Mouse (Mus musculus) neural tube, embryonic 13.5 days (tissue): ENCODE data around the gene Atp6v1d. TPM values are rescaled to one million over a fixed set of nuclear protein-coding genes. Genes with fewer than 3 reads are reported as not detected.

Experiments
- ATAC-seq: fragments of 200-750 bp; cut with Nextera tagmentation; 2 replicates; pipeline ENCODE4 v1.8.0; 2017; ENCODE audit warnings: low read depth, mild to moderate bottlenecking, moderate TSS enrichment, moderate library complexity
- H3K27ac ChIP-seq: fragments of 300-500 bp; sonication (generic); replicated peaks from 2 replicates; pipeline ENCODE4 v1.5.1; 2015; ENCODE audit warnings: moderate library complexity, mild to moderate bottlenecking, inconsistent platforms
- H3K27me3 ChIP-seq: fragments of 300-500 bp; sonication (generic); 2 replicates; pipeline ENCODE4 v1.6.1; 2015; ENCODE audit warnings: mild to moderate bottlenecking, inconsistent platforms
- H3K36me3 ChIP-seq: fragments of 300-500 bp; sonication (generic); 2 replicates; pipeline ENCODE4 v1.6.1; 2015; ENCODE audit warnings: mild to moderate bottlenecking, inconsistent platforms
- H3K4me1 ChIP-seq: fragments of 300-500 bp; sonication (generic); replicated peaks from 2 replicates; pipeline ENCODE4 v1.6.1; 2015; ENCODE audit warnings: inconsistent platforms
- H3K4me2 ChIP-seq: fragments of 300-500 bp; sonication (generic); 2 replicates; pipeline ENCODE4 v1.6.1; 2015; ENCODE audit warnings: inconsistent platforms, mild to moderate bottlenecking, moderate library complexity
- H3K4me3 ChIP-seq: fragments of 300-500 bp; sonication (generic); 2 replicates; pipeline ENCODE4 v1.5.1; 2015; ENCODE audit warnings: mild to moderate bottlenecking, inconsistent platforms
- H3K9ac ChIP-seq: fragments of 300-500 bp; sonication (generic); 2 replicates; pipeline ENCODE4 v1.6.1; 2015; ENCODE audit warnings: moderate library complexity, mild to moderate bottlenecking, inconsistent platforms
- H3K9me3 ChIP-seq: fragments of 300-500 bp; sonication (generic); 2 replicates; pipeline ENCODE4 v1.6.1; 2016; ENCODE audit warnings: inconsistent platforms
- WGBS: fragments of 180-500 bp; shearing (Covaris S2); methylation state at CpG from one replicate; pipeline ENCODE4 v1.1.7; 2015; 5-methylcytosine and 5-hydroxymethylcytosine counted together
- polyA plus RNA-seq: library from polyadenylated mRNA; unstranded; fragments of >200 nt; fragmentation: Nextera tagmentation; extraction: Ambion mirVana; gene quantifications from 2 replicates; pipeline ENCODE4 v1.2.1, GENCODE M21; 2015

The Atp6v1d gene
- polyA plus RNA-seq, 1 experiment from 2014 or later = 128 TPM

GRCm38 (mm10) chr12:78865434-78865833 is 4.0 kb upstream of the Atp6v1d start:
- ATAC-seq = no peak
- H3K36me3 ChIP-seq = peaks cover 22% of the 10 kb centered on the region
- H3K4me2 ChIP-seq = no peak overlapping the region
- H3K9ac ChIP-seq = no peak overlapping the region
- 98% methylated on average over 1 of the region's 1 CpGs for WGBS
- no peaks in the 10 kb centered on the region for H3K27me3 ChIP-seq
- H3K9me3 ChIP-seq = no peaks in the 10 kb centered on the region
- no peak overlapping the region for H3K4me3 ChIP-seq
- no peak overlapping the region for H3K27ac ChIP-seq
- peaks cover 17% of the 10 kb centered on the region for H3K4me1 ChIP-seq

GRCm38 (mm10) chr12:78862254-78862730 is 854 bp upstream of the Atp6v1d start:
- Histone ChIP-seq H3K9ac (peak overlapping the region; percentile 91), H3K4me3 (peak overlapping the region; percentile 94), H3K27ac (peak overlapping the region; percentile 85), H3K27me3 (no peaks in the 10 kb centered on the region), H3K9me3 (no peaks in the 10 kb centered on the region), H3K4me1 (peaks cover 47% of the 10 kb centered on the region), H3K36me3 (0 out of 2 replicates have a peak, but pooled peaks cover 7% of the 10 kb centered on the region), H3K4me2 (peak overlapping the region; percentile 80)
- WGBS = 0% methylated on average over 22 of the region's 22 CpGs
- ATAC-seq = no peak

GRCm38 (mm10) chr12:78860921-78861495 is 430 bp downstream of the Atp6v1d start:
- H3K4me1 ChIP-seq = peaks cover 47% of the 10 kb centered on the region
- WGBS = 1% methylated on average over 30 of the region's 30 CpGs
- no peaks in the 10 kb centered on the region for H3K27me3 ChIP-seq
- H3K9ac ChIP-seq = peak overlapping the region; percentile 90
- peak overlapping the region; percentile 96 for H3K4me2 ChIP-seq
- H3K9me3 ChIP-seq = no peaks in the 10 kb centered on the region
- peak overlapping the region; percentile 94 for H3K4me3 ChIP-seq
- H3K36me3 ChIP-seq = peaks cover 12% of the 10 kb centered on the region
- ATAC-seq = peak; percentile 52; the same call in 1 of the 2 replicates
- H3K27ac ChIP-seq = peak overlapping the region; percentile 75

GRCm38 (mm10) chr12:78848246-78848645 is 13.2 kb downstream of the Atp6v1d start:
- Histone ChIP-seq H3K27ac (no peak overlapping the region), H3K9me3 (no peaks in the 10 kb centered on the region), H3K4me2 (no peak overlapping the region), H3K4me1 (no peaks in the 10 kb centered on the region), H3K4me3 (no peak overlapping the region), H3K9ac (no peak overlapping the region), H3K36me3 (peaks cover 76% of the 10 kb centered on the region), H3K27me3 (no peaks in the 10 kb centered on the region)
- no peak for ATAC-seq
- WGBS = 94% methylated on average over 4 of the region's 4 CpGs

GRCm38 (mm10) chr12:78842429-78842828 is 19.0 kb downstream of the Atp6v1d start:
- Histone ChIP-seq H3K27ac (no peak overlapping the region), H3K4me3 (no peak overlapping the region), H3K36me3 (peaks cover 80% of the 10 kb centered on the region), H3K9ac (no peak overlapping the region), H3K27me3 (no peaks in the 10 kb centered on the region), H3K9me3 (no peaks in the 10 kb centered on the region), H3K4me2 (no peak overlapping the region), H3K4me1 (no peaks in the 10 kb centered on the region)
- ATAC-seq = no peak
- WGBS = 84% methylated on average over 1 of the region's 1 CpGs

GRCm38 (mm10) chr12:78839906-78840305 is 21.5 kb downstream of the Atp6v1d start:
- H3K27me3 ChIP-seq = no peaks in the 10 kb centered on the region
- 86% methylated on average over 4 of the region's 4 CpGs for WGBS

GRCm38 (mm10) chr12:78834496-78834895 is 26.9 kb downstream of the Atp6v1d start:
- peaks cover 48% of the 10 kb centered on the region for H3K36me3 ChIP-seq
- no peaks in the 10 kb centered on the region for H3K4me1 ChIP-seq
- WGBS = 92% methylated on average over 2 of the region's 2 CpGs
- H3K4me2 ChIP-seq = no peak overlapping the region
- no peaks in the 10 kb centered on the region for H3K27me3 ChIP-seq
- no peaks in the 10 kb centered on the region for H3K9me3 ChIP-seq
- no peak overlapping the region for H3K4me3 ChIP-seq
- no peak for ATAC-seq
- H3K27ac ChIP-seq = no peak overlapping the region
- no peak overlapping the region for H3K9ac ChIP-seq

More at GRCm38 (mm10) chr12:78839906-78840305, 21.5 kb downstream of the Atp6v1d start:
- no peak overlapping the region for H3K9ac ChIP-seq
- ATAC-seq = no peak
- H3K9me3 ChIP-seq = no peaks in the 10 kb centered on the region
- no peaks in the 10 kb centered on the region for H3K4me1 ChIP-seq
- no peak overlapping the region for H3K27ac ChIP-seq
- H3K36me3 ChIP-seq = peaks cover 81% of the 10 kb centered on the region
- no peak overlapping the region for H3K4me2 ChIP-seq
- H3K4me3 ChIP-seq = no peak overlapping the region

GRCm38 (mm10) chr12:78814437-78814836 is 47.0 kb downstream of the Atp6v1d start:
- Histone ChIP-seq H3K4me2 (no peak overlapping the region), H3K9me3 (no peaks in the 10 kb centered on the region), H3K4me1 (no peaks in the 10 kb centered on the region), H3K36me3 (0 out of 2 replicates have a peak, but pooled peaks cover 4% of the 10 kb centered on the region), H3K27me3 (no peaks in the 10 kb centered on the region), H3K9ac (no peak overlapping the region), H3K27ac (no peak overlapping the region), H3K4me3 (no peak overlapping the region)
- ATAC-seq = no peak

- no peak for ATAC-seq
- no peak overlapping the region for H3K4me2 ChIP-seq
- H3K4me3 ChIP-seq = no peak overlapping the region
- no peak overlapping the region for H3K27ac ChIP-seq
- H3K9ac ChIP-seq = no peak overlapping the region
- peaks cover 15% of the 10 kb centered on the region for H3K36me3 ChIP-seq
- no peaks in the 10 kb centered on the region for H3K9me3 ChIP-seq
- no peaks in the 10 kb centered on the region for H3K27me3 ChIP-seq
- no peaks in the 10 kb centered on the region for H3K4me1 ChIP-seq
Observed at GRCm38 (mm10) chr12:78801836-78802235, 59.6 kb downstream of the Atp6v1d start.

- Histone ChIP-seq H3K4me2 (no peak overlapping the region), H3K4me1 (no peaks in the 10 kb centered on the region), H3K9ac (no peak overlapping the region), H3K9me3 (no peaks in the 10 kb centered on the region), H3K36me3 (peaks cover 15% of the 10 kb centered on the region), H3K4me3 (no peak overlapping the region), H3K27me3 (no peaks in the 10 kb centered on the region), H3K27ac (no peak overlapping the region)
- 81% methylated on average over 3 of the region's 3 CpGs for WGBS
- ATAC-seq = no peak
Observed at GRCm38 (mm10) chr12:78800036-78800435, 61.4 kb downstream of the Atp6v1d start.

GRCm38 (mm10) chr12:78794236-78794635 is 67.2 kb downstream of the Atp6v1d start:
- H3K27me3 ChIP-seq = no peaks in the 10 kb centered on the region
- 19% methylated on average over 1 of the region's 1 CpGs for WGBS
- H3K9ac ChIP-seq = no peak overlapping the region
- H3K4me3 ChIP-seq = no peak overlapping the region
- H3K27ac ChIP-seq = no peak overlapping the region
- H3K4me2 ChIP-seq = no peak overlapping the region
- no peak for ATAC-seq
- H3K4me1 ChIP-seq = no peaks in the 10 kb centered on the region; the same call in 1 of the 2 replicates
- H3K9me3 ChIP-seq = no peaks in the 10 kb centered on the region
- H3K36me3 ChIP-seq = peaks cover 15% of the 10 kb centered on the region

GRCm38 (mm10) chr12:78790791-78791190 is 70.6 kb downstream of the Atp6v1d start:
- Histone ChIP-seq H3K9me3 (no peaks in the 10 kb centered on the region), H3K27me3 (no peaks in the 10 kb centered on the region), H3K4me1 (no peaks in the 10 kb centered on the region; the same call in 1 of the 2 replicates), H3K9ac (no peak overlapping the region), H3K27ac (no peak overlapping the region), H3K36me3 (no peaks in the 10 kb centered on the region), H3K4me2 (no peak overlapping the region), H3K4me3 (no peak overlapping the region)
- WGBS = 89% methylated on average over 2 of the region's 2 CpGs
- ATAC-seq = no peak
